Mouse (Mus musculus): ENCODE measurements at regions not wholly inside any gene's neighbourhood (a gene's known extent, or its start where the extent isn't known, plus 50 kb on each side); places are given as distances from the start of the nearest gene placed in this dataset.

DNA sequence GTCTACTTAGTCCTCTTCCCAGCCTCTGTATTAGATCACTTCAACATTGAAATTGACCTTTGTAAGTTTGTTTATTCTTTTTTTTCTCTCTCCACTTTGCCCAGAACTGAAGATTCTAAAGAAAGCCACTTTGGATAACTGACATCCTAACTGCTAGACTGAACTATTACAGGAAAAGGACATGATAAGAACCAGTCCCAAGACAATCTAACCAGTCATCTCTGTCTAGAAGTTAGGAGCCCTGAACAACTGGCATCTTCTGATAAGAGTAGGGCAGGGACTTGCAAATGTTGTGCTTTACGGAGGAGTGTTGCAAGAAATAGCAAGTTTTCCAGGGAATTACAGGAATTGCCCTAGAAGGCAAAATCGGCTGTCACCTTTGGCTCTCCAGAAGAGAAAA is 53.5 kb downstream of the Cd209f start:
- Histone ChIP-seq H3K9me3 (replicated peaks) (no peaks in the 10 kb centered on the region), H3K27ac (no peak overlapping the region), H3K4me1 (replicated peaks) (peaks cover 17% of the 10 kb centered on the region), H3K36me3 (no peaks in the 10 kb centered on the region), H3K4me2 (no peak overlapping the region; the same call in 1 of the 2 replicates), H3K9ac (no peak overlapping the region), H3K27me3 (no peaks in the 10 kb centered on the region), H3K4me3 (replicated peaks) (no peak overlapping the region)
- DNase-seq (peak; percentile 4), ATAC-seq (ENCODE audit: low read depth) (peak; percentile 80)
- WGBS (ENCODE audit: insufficient replicate concordance): 25% methylated on average over 2 of the region's 2 CpGs

DNA sequence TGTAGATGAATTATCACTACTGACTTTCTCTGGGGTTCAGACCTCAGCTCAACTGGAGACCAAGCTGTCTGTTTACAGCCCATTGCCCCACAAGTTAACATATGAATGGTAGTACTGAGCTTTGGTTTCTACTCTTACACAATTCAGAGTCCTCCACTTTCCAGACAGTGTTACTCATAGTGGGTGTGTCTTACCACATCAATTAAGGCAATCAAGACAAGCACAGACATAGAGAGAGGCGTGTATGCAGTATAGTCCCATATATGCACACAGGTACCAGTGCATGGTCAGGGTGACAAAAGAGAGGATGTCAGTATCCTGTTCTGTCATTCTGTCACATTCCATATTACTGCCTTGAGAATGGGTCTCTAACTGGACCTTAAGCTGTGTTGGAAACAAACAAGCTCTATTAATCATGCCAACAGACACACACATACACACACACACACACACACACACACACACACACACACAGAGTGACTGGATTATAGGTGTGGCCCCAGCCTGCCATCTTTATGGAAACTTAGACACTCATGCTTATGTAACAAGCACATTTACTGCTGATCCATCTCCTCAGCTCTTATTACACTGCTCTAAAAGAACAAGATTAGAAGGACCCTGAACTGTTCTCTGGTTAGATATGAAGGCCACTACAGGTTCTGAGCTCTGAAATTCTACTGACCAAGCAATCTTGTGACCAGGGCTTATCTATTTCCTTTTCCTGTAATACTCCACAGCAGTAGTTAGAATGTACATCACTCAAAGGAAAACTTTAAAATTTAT is 59.0 kb upstream of the Cd209c start:
- H3K36me3 ChIP-seq: no peaks in the 10 kb centered on the region
- no peaks in the 10 kb centered on the region for H3K27me3 ChIP-seq
- no peak overlapping the region for H3K4me2 ChIP-seq
- H3K9ac ChIP-seq: no peak overlapping the region
- no peak overlapping the region for H3K4me3 ChIP-seq (replicated peaks)
- ATAC-seq (ENCODE audit: low read depth): no peak
- no peaks in the 10 kb centered on the region for H3K4me1 ChIP-seq (replicated peaks)
- H3K9me3 ChIP-seq (replicated peaks): no peaks in the 10 kb centered on the region
- H3K27ac ChIP-seq: no peak overlapping the region
- no peak for DNase-seq
- WGBS (ENCODE audit: insufficient replicate concordance): 55% methylated on average over 1 of the region's 1 CpGs

Data from liver, embryonic 13.5 days (tissue).